Mouse (Mus musculus) G1E (cell line): ENCODE measurements around the gene Trim12a. TPM values are rescaled to one million over a fixed set of nuclear protein-coding genes. Genes with fewer than 3 reads are reported as not detected.
"Not testable (repeated sequence)": the region's sequence is repeated elsewhere in the genome, so short reads cannot be mapped to it uniquely, and the experiment has no call there.

Experiments
- ATAC-seq: 2 replicates; pipeline ENCODE4 v1.8.0; 2016; ENCODE audit warnings: mild to moderate bottlenecking; ENCODE audit not compliant: insufficient number of reproducible peaks, poor library complexity, low FRiP score, severe bottlenecking; ENCODE audit errors: extremely low read depth
- DNase-seq: peaks from one replicate; pipeline ENCODE4 v3.0.0; 2012; ENCODE audit warnings: low spot score
- H3K27me3 ChIP-seq: 2 replicates; pipeline ENCODE4 v1.6.1; 2012; ENCODE audit warnings: mild to moderate bottlenecking, low read length, inconsistent platforms; ENCODE audit not compliant: insufficient read depth
- H3K36me3 ChIP-seq: replicated peaks from 2 replicates; pipeline ENCODE3; 2012; ENCODE audit warnings: mild to moderate bottlenecking, inconsistent platforms
- H3K4me1 ChIP-seq: 2 replicates; pipeline ENCODE4 v1.6.1; 2012; ENCODE audit warnings: low read depth, low read length, inconsistent platforms, mixed read lengths; ENCODE audit not compliant: insufficient read depth
- H3K4me3 ChIP-seq: 2 replicates; pipeline ENCODE4 v1.5.1; 2012; ENCODE audit warnings: low read depth, mild to moderate bottlenecking, inconsistent platforms, low read length, moderate library complexity, mixed read lengths
- H3K9me3 ChIP-seq: replicated peaks from 2 replicates; pipeline ENCODE4 v1.6.1; 2012; ENCODE audit warnings: inconsistent platforms
- CTCF ChIP-seq: IDR thresholded peaks from 2 replicates; pipeline ENCODE4 v1.5.1; 2012; ENCODE audit warnings: low read depth, low read length, inconsistent platforms, mixed read lengths
- GATA1 ChIP-seq: IDR thresholded peaks from 2 replicates; pipeline ENCODE4 v1.6.1; 2012; ENCODE audit warnings: borderline replicate concordance, low read length, inconsistent platforms, mixed read lengths
- GATA2 ChIP-seq: IDR thresholded peaks from 2 replicates; pipeline ENCODE4 v1.6.1; 2012; ENCODE audit warnings: low read depth, low read length, inconsistent platforms, borderline replicate concordance
- POLR2AphosphoS5 ChIP-seq: IDR thresholded peaks from 2 replicates; pipeline ENCODE4 v1.6.1; 2012; ENCODE audit warnings: low read depth, low read length, inconsistent platforms; ENCODE audit not compliant: insufficient replicate concordance
- TAL1 ChIP-seq: conservative IDR thresholded peaks from 2 replicates; pipeline ENCODE4 v1.6.1; 2012; ENCODE audit warnings: low read depth, low read length, inconsistent platforms, mixed read lengths
- polyA plus RNA-seq: library from polyadenylated mRNA; stranded (reverse); fragments of >175 nt; gene quantifications from 2 replicates; pipeline ENCODE4 v1.2.3, GENCODE M21; 2012
- total RNA-seq, 2 experiments: library from RNA; stranded (forward) in 1 of 2; stranded (reverse) in 1 of 2; fragments of 200-1000 nt in 1 of 2; fragments of >200 nt in 1 of 2; fragmentation: Nextera tagmentation in 1 of 2; gene quantifications; 2 replicates each; pipeline ENCODE4 v1.2.3; 2014 to 2017

Trim12a gene
- total RNA-seq (2014; fragmentation: Nextera tagmentation) (0.30 and 3.8 TPM in 2 replicates), total RNA-seq (2017) (not detected in 2 replicates), polyA plus RNA-seq (not detected in 2 replicates)

DNA sequence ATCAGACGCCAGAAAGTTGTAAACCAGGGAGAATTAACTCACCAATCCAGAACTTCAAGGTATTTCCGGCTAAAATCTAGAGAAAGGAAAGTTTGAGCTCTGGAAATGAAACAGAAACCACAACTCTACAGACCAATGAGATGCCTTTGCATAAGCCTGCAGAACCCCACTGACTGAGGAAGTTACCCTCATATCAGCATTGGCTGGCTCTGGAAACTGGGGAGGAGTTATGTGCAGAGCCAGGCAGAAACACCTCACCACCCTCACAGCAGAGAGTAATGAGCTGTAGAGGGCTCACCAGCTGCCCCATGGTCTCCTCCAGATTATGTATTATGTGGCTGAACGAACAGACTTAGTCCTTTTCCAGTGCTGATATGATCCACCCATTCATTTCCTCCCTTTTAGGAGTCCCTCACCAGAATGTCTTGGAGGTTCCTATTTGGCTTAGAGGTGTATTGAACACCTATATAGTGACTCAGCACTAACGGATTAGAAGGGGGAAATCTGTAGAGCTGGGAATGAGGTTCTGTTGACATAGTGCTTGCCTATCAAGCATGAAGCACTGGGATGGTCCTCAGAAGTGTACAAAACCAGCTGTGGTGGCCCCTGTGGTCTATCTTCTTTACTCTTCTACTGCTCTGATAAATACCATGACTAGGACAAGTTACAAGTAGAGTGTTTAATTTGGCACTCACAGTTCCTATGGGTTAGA lies at the start of gene Trim12a:
Trim12a (minus strand) TSS at position 98 of the 712 bp plus-strand sequence.
- not testable (repeated sequence) for DNase-seq, H3K4me3 ChIP-seq, H3K9me3 ChIP-seq, ATAC-seq, H3K36me3 ChIP-seq, H3K27me3 ChIP-seq, H3K4me1 ChIP-seq

DNA sequence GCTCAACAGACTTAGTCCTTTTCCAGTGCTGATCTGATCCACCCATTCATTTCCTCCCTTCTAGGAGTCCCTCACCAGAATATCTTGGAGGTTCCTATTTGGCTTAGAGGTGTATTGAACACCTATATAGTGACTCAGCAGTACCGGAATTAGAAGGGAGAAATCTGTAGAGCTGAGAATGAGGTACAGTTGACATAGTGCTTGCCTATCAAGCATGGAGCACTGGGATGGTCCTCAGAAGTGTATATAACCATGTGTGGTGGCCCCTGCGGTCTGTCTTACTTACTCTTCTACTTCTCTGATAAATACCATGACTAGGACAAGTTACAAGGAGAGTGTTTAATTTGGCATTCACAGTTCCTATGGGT lies 38.3 kb upstream of the Trim12a start:
- Histone ChIP-seq H3K9me3 (no peaks in the 10 kb centered on the region), H3K4me3 (peak overlapping the region; percentile 69), H3K36me3 (no peaks in the 10 kb centered on the region), H3K4me1 (peaks cover 5% of the 10 kb centered on the region; the same call in 1 of the 2 replicates), H3K27me3 (no peaks in the 10 kb centered on the region)
- no peak for TF ChIP-seq CTCF
- TF ChIP-seq POLR2AphosphoS5 = no peak
- 0 out of 2 replicates have a peak, but pooled peaks have one; percentile 3 for ATAC-seq
- no peak for DNase-seq

DNA sequence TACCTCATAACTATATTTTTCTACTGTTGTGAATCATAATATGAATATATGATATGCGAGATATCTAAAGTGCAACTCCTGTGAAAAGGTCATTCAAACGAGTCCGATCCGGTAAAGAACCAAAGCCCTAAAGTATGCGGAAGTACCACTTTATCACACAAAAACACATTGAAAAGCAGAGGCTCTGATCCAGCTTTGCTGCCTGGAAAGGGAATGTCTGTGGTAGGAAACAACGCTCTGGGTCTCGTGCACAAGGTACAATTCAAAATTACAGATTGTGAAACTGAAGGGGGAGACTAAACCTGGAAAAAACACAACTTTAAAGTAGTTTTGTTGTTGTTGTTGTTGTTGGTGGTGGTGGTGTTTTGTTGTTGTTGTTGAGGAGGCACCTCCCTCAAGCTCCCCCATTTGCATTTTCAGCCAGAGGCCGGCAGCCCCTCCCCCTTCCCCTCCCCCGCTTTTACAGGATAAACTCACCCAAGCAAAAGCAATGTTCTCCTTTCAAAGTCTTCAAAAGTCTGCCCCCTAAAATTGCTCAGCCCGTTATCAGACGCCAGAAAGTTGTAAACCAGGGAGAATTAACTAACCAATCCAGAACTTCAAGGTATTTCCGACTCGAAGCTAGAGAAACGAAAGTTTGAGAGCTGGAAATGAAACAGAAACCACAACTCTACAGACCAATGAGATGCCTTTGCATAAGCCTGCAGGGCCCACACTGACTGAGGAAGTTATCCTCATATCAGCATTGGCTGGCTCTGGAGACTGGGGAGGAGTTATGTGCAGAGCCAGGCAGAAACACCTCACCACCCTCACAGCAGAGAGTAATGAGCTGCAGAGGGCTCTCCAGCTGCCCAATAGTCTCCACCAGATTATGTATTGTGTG lies 37.7 kb upstream of the Trim12a start, which contains the start of gene Trim12c:
Trim12c (minus strand) TSS at position 646 of the 883 bp plus-strand sequence.
- DNase-seq (peak; percentile 67), ATAC-seq (peak; percentile 99)
- TF ChIP-seq CTCF (no peak), TAL1 (peak; percentile 58), GATA1 (no peak), POLR2AphosphoS5 (no peak), GATA2 (no peak)
- Histone ChIP-seq H3K4me1 (peaks cover 9% of the 10 kb centered on the region; the same call in 1 of the 2 replicates), H3K9me3 (no peaks in the 10 kb centered on the region), H3K27me3 (no peaks in the 10 kb centered on the region), H3K36me3 (peaks cover 2% of the 10 kb centered on the region), H3K4me3 (peak within 1 kb of the TSS; percentile 69)

DNA sequence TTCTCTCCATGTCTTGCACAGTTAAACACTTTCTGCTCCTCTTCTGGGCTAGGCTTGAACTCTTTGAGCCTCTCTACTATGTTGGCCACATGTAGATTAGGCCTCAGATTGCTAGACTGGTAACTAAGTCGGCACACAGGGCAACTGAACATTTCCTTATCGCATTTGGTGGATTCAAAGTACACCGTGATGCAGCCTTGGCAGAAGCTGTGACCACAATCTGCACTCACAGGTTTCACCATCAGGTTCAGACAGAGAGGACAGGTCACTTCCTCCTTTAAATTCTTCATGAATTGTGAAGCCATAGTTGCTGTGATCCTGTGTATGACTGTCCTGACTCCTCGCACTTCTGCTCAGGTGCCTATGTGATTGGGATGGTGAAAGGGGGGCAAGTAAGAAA lies 32.8 kb upstream of the Trim12a start:
- H3K27me3 ChIP-seq, DNase-seq, H3K4me3 ChIP-seq, ATAC-seq, H3K9me3 ChIP-seq: not testable (repeated sequence)
- peaks cover 22% of the 10 kb centered on the region for H3K36me3 ChIP-seq
- H3K4me1 ChIP-seq = peaks cover 10% of the 10 kb centered on the region; the same call in 1 of the 2 replicates

DNA sequence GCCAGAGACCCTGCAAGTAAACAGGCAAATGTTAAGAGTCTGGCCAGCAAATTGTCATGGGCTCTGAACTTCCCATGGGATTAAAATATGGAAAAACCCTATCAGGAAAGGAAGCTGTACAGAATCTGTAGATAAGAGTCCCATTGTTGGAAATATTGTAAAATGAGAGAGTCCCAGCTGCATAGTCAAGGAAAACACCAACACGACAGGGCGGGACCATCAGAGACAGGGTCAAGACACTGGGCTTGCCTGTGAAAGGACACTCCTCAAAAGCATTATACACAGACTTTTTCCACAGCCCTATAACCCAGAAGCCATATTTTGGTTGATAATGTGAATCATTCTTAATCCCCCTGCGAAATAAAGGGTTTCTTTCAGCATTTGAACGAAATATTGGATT lies 25.5 kb upstream of the Trim12a start:
- not testable (repeated sequence) for H3K4me1 ChIP-seq, H3K4me3 ChIP-seq, H3K9me3 ChIP-seq, H3K27me3 ChIP-seq, DNase-seq, ATAC-seq
- H3K36me3 ChIP-seq = peaks cover 11% of the 10 kb centered on the region

DNA sequence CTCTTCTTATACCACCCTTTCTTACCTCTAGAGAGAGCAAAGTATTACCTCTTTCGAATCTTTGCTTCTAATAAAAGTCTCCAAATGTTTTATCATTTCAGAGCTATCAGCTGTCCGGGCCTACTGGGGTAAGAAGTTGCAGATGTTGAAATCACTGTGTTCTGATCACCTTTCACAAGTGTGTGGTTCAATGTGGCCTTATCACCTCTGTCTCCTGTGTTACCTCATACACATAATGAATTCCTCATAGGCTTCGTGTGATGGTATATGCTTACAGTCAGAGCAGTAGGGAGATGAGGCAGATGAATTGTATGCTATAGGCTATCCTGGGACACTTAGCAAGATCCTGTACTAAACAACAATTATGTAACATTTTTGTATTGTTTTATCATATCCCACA lies 20.3 kb upstream of the Trim12a start:
- ATAC-seq, H3K36me3 ChIP-seq, H3K9me3 ChIP-seq, H3K27me3 ChIP-seq, H3K4me1 ChIP-seq, H3K4me3 ChIP-seq, DNase-seq: not testable (repeated sequence)

DNA sequence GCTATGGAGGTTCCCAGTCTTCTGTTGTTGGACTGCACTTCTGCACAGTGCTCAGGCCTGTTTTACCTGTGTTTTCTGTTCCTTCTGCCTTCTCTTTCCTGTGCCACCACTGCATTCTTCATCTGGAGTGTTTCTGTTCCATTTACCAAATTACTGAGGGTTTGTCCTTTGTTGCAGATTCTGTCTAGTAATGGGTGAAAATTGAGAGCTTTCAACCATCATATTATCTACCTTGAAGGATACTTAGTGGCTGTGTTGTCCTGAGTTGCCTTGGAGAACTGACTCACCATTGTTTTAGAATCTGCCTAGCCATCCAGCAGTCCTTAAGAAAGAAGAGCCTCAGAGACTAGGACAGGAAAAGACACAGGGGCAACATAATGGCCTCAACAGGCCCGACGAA lies 13.9 kb upstream of the Trim12a start, which contains the start of gene Trim34b:
Trim34b (plus strand) TSS at position 301 of the 400 bp plus-strand sequence.
- DNase-seq, H3K9me3 ChIP-seq, ATAC-seq, H3K27me3 ChIP-seq, H3K4me3 ChIP-seq, H3K4me1 ChIP-seq, H3K36me3 ChIP-seq: not testable (repeated sequence)
